Mouse (Mus musculus) brain, embryonic 14.5 days (tissue): Measurements from ENCODE around the gene Hdac4.

Experiments used
- CTCF ChIP-seq: fragments of 200-500 bp; IDR thresholded peaks from 2 replicates; pipeline ENCODE4 v1.5.1; 2012; ENCODE audit warnings: inconsistent platforms, mild to moderate bottlenecking, moderate library complexity, borderline replicate concordance; ENCODE audit not compliant: insufficient read depth, insufficient read length; ENCODE audit errors: extremely low read depth
- POLR2A ChIP-seq: fragments of 200-500 bp; IDR thresholded peaks from 2 replicates; pipeline ENCODE4 v1.6.1; 2012; ENCODE audit warnings: mild to moderate bottlenecking, inconsistent platforms, borderline replicate concordance; ENCODE audit not compliant: poor library complexity, insufficient read depth, insufficient read length, severe bottlenecking; ENCODE audit errors: extremely low read depth

DNA sequence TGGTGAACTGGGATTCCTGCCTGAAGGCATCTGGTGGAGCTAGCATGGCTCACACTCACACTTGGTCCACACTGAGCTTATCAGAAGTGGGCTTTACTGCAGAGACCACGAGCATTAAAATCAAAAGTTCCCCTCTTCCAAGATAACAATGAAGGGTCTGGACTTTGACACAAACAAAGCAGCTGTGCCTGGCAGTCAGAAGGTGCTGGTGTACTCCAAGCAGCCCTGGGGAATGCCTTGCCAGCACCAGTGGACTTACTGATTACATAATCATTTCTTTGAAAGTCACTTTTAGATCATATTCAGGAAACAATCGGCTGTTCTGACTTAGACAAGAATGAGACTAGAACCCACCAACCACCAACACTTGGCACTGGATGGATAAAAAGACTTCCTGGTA lies 140.3 kb downstream of the Hdac4 start:
- no peak for TF ChIP-seq POLR2A
- no peak for TF ChIP-seq CTCF
